Mouse (Mus musculus) embryonic facial prominence, embryonic 10.5 days (tissue): ENCODE results near the gene Ntng1. TPM values are rescaled to one million over a fixed set of nuclear protein-coding genes. Genes with fewer than 3 reads are reported as not detected.

Source experiments
- DNase-seq: peaks from one replicate; pipeline ENCODE4 v3.0.0-alpha.2; 2017; ENCODE audit warnings: low spot score
- H3K27ac ChIP-seq: fragments of 300-500 bp; sonication (generic); replicated peaks from 2 replicates; pipeline ENCODE4 v1.5.1; 2016; ENCODE audit warnings: mild to moderate bottlenecking
- H3K27me3 ChIP-seq: fragments of 300-500 bp; sonication (generic); replicated peaks from 2 replicates; pipeline ENCODE4 v1.6.1; 2016; ENCODE audit warnings: low read depth, mild to moderate bottlenecking; ENCODE audit not compliant: poor library complexity, severe bottlenecking
- H3K36me3 ChIP-seq: fragments of 300-500 bp; sonication (generic); replicated peaks from 2 replicates; pipeline ENCODE4 v1.6.1; 2016; ENCODE audit warnings: mild to moderate bottlenecking, moderate library complexity
- H3K4me1 ChIP-seq: fragments of 300-500 bp; sonication (generic); 2 replicates; pipeline ENCODE4 v1.6.1; 2016
- H3K4me3 ChIP-seq: fragments of 300-500 bp; sonication (generic); 2 replicates; pipeline ENCODE4 v1.5.1; 2016; ENCODE audit warnings: mild to moderate bottlenecking, moderate library complexity
- H3K9me3 ChIP-seq: fragments of 300-500 bp; sonication (generic); 2 replicates; pipeline ENCODE4 v1.6.1; 2016; ENCODE audit warnings: mild to moderate bottlenecking
- WGBS: fragments of 180-500 bp; shearing (Covaris S2); methylation state at CpG from one replicate; pipeline ENCODE4 v1.1.7; 2016; 5-methylcytosine and 5-hydroxymethylcytosine counted together
- polyA plus RNA-seq: library from polyadenylated mRNA; unstranded; fragments of >200 nt; fragmentation: Nextera tagmentation; extraction: Ambion mirVana; gene quantifications from 2 replicates; pipeline ENCODE4 v1.2.1, GENCODE M21; 2016

Ntng1 gene
- polyA plus RNA-seq, 1 experiment from 2014 or later: 3.6 TPM

- H3K27ac ChIP-seq: no peak overlapping the region
Measured at GRCm38 (mm10) chr3:109879061-109879460, 264.8 kb downstream of the Ntng1 start.

GRCm38 (mm10) chr3:109871986-109872385, 271.8 kb downstream of the Ntng1 start:
- Histone ChIP-seq H3K4me1 (no peaks in the 10 kb centered on the region), H3K4me3 (no peak overlapping the region), H3K9me3 (no peaks in the 10 kb centered on the region), H3K36me3 (no peaks in the 10 kb centered on the region), H3K27ac (no peak overlapping the region), H3K27me3 (no peaks in the 10 kb centered on the region)
- 88% methylated on average over 17 of the region's 17 CpGs for WGBS
- no peak for DNase-seq

More at GRCm38 (mm10) chr3:109879061-109879460, 264.8 kb downstream of the Ntng1 start:
- no peaks in the 10 kb centered on the region for H3K9me3 ChIP-seq
- no peaks in the 10 kb centered on the region for H3K36me3 ChIP-seq
- no peak overlapping the region for H3K4me3 ChIP-seq
- 65% methylated on average over 4 of the region's 4 CpGs for WGBS
- no peaks in the 10 kb centered on the region for H3K27me3 ChIP-seq
- no peaks in the 10 kb centered on the region for H3K4me1 ChIP-seq
- DNase-seq: no peak

- Histone ChIP-seq H3K4me1 (no peaks in the 10 kb centered on the region), H3K36me3 (no peaks in the 10 kb centered on the region), H3K27me3 (no peaks in the 10 kb centered on the region), H3K4me3 (no peak overlapping the region), H3K9me3 (no peaks in the 10 kb centered on the region), H3K27ac (no peak overlapping the region)
- DNase-seq: no peak
- WGBS: 88% methylated on average over 1 of the region's 1 CpGs
Measured at GRCm38 (mm10) chr3:109858276-109858675, 285.5 kb downstream of the Ntng1 start.

- DNase-seq: no peak
- Histone ChIP-seq H3K36me3 (no peaks in the 10 kb centered on the region), H3K27me3 (no peaks in the 10 kb centered on the region), H3K27ac (no peak overlapping the region), H3K4me1 (peaks cover 5% of the 10 kb centered on the region; the same call in 1 of the 2 replicates), H3K9me3 (no peaks in the 10 kb centered on the region), H3K4me3 (no peak overlapping the region)
- WGBS: 88% methylated on average over 9 of the region's 9 CpGs
Measured at GRCm38 (mm10) chr3:109854449-109855155, 289.2 kb downstream of the Ntng1 start.

GRCm38 (mm10) chr3:109846660-109847059, 297.2 kb downstream of the Ntng1 start:
- no peak for DNase-seq
- Histone ChIP-seq H3K27me3 (no peaks in the 10 kb centered on the region), H3K4me3 (no peak overlapping the region), H3K4me1 (peaks cover 5% of the 10 kb centered on the region; the same call in 1 of the 2 replicates), H3K9me3 (no peaks in the 10 kb centered on the region), H3K36me3 (no peaks in the 10 kb centered on the region), H3K27ac (no peak overlapping the region)
- WGBS: 88% methylated on average over 4 of the region's 4 CpGs

GRCm38 (mm10) chr3:109825806-109826205, 318.0 kb downstream of the Ntng1 start:
- WGBS: 94% methylated on average over 1 of the region's 1 CpGs
- Histone ChIP-seq H3K36me3 (no peaks in the 10 kb centered on the region), H3K4me1 (no peaks in the 10 kb centered on the region), H3K27ac (no peak overlapping the region), H3K9me3 (no peaks in the 10 kb centered on the region), H3K4me3 (no peak overlapping the region), H3K27me3 (no peaks in the 10 kb centered on the region)
- no peak for DNase-seq

- no peaks in the 10 kb centered on the region for H3K36me3 ChIP-seq
- no peaks in the 10 kb centered on the region for H3K4me1 ChIP-seq
- H3K27ac ChIP-seq: no peak overlapping the region
- no peak overlapping the region for H3K4me3 ChIP-seq
- H3K9me3 ChIP-seq: no peaks in the 10 kb centered on the region
- WGBS: 90% methylated on average over 2 of the region's 2 CpGs
- DNase-seq: no peak
- no peaks in the 10 kb centered on the region for H3K27me3 ChIP-seq
Measured at GRCm38 (mm10) chr3:109822803-109823474, 320.9 kb downstream of the Ntng1 start.

- Histone ChIP-seq H3K27ac (no peak overlapping the region), H3K4me1 (no peaks in the 10 kb centered on the region), H3K9me3 (no peaks in the 10 kb centered on the region), H3K27me3 (no peaks in the 10 kb centered on the region), H3K36me3 (no peaks in the 10 kb centered on the region), H3K4me3 (no peak overlapping the region)
- DNase-seq: no peak
- 89% methylated on average over 2 of the region's 2 CpGs for WGBS
Measured at GRCm38 (mm10) chr3:109818821-109819685, 324.8 kb downstream of the Ntng1 start.

GRCm38 (mm10) chr3:109809065-109809464, 334.7 kb downstream of the Ntng1 start:
- 88% methylated on average over 1 of the region's 1 CpGs for WGBS
- no peak for DNase-seq
- Histone ChIP-seq H3K27me3 (no peaks in the 10 kb centered on the region), H3K4me1 (no peaks in the 10 kb centered on the region), H3K36me3 (no peaks in the 10 kb centered on the region), H3K27ac (no peak overlapping the region), H3K4me3 (no peak overlapping the region), H3K9me3 (no peaks in the 10 kb centered on the region)

GRCm38 (mm10) chr3:109807211-109807934, 336.4 kb downstream of the Ntng1 start:
- H3K9me3 ChIP-seq: no peaks in the 10 kb centered on the region
- H3K36me3 ChIP-seq: no peaks in the 10 kb centered on the region
- no peak overlapping the region for H3K4me3 ChIP-seq
- H3K27ac ChIP-seq: no peak overlapping the region
- 83% methylated on average over 6 of the region's 6 CpGs for WGBS
- no peaks in the 10 kb centered on the region for H3K4me1 ChIP-seq
- H3K27me3 ChIP-seq: no peaks in the 10 kb centered on the region
- DNase-seq: no peak

GRCm38 (mm10) chr3:109804145-109804544, 339.7 kb downstream of the Ntng1 start:
- H3K27me3 ChIP-seq: no peaks in the 10 kb centered on the region
- 76% methylated on average over 2 of the region's 2 CpGs for whole genome bisulfite sequencing
- H3K4me3 ChIP-seq: no peak overlapping the region

GRCm38 (mm10) chr3:109803616-109804015, 340.2 kb downstream of the Ntng1 start:
- Histone ChIP-seq H3K4me1 (no peaks in the 10 kb centered on the region), H3K27me3 (no peaks in the 10 kb centered on the region), H3K36me3 (no peaks in the 10 kb centered on the region), H3K4me3 (no peak overlapping the region), H3K27ac (no peak overlapping the region), H3K9me3 (no peaks in the 10 kb centered on the region)
- WGBS: 64% methylated on average over 3 of the region's 3 CpGs
- DNase-seq: no peak

More at GRCm38 (mm10) chr3:109804145-109804544, 339.7 kb downstream of the Ntng1 start:
- H3K4me1 ChIP-seq: no peaks in the 10 kb centered on the region
- DNase-seq: no peak
- H3K36me3 ChIP-seq: no peaks in the 10 kb centered on the region
- H3K27ac ChIP-seq: no peak overlapping the region
- no peaks in the 10 kb centered on the region for H3K9me3 ChIP-seq
